Mouse (Mus musculus) cerebellum, adult 9-10 months (tissue): ENCODE results near the gene Ercc8.

Source experiments
- DNase-seq: peaks from one replicate; pipeline ENCODE4 v3.0.0; 2022

Ercc8 gene

DNA sequence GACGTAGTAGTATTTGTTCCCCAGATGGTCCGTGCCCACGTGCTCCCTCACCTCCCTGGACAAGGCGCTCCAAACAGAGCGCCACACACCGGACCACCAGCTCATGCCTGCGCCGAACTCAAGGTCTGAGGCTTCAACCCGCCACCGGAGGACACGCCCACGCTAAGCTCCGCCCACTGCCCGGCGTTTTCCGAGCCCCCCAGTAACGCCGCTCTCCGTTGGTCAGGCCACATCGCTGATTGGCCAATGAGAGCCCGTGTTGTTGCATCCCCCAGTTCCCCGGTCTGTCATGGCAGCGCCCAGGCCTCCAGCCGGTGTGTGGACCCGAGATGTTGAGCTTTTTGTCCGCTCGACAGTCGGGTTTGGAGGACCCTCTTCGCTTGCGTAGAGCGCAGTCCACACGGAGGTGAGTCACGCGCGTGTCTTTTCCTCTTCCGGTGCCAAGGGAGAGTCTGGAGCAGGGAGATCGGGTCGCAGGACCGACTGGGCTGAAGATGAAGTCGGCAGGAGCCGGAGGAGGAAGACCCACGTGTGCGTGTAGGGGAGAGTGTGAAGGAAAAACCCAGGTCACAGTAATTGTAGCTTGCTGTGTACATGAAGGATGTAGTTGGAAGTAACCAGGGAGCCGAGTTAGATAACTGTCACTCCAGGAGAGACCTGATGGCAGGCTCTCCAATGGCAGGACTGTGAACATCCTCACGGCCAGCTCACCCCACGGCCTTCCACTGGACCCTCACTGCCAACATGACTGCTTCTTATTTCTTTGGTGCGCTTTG lies at the start of gene Ercc8, which contains the start of gene Ndufaf2:
TSS of gene Ercc8 (plus strand) at position 267 of the 776 bp plus-strand sequence.
TSS of gene Ndufaf2 (minus strand) at position 159 of the 776 bp plus-strand sequence.
- DNase-seq, result peak; percentile 95

DNA sequence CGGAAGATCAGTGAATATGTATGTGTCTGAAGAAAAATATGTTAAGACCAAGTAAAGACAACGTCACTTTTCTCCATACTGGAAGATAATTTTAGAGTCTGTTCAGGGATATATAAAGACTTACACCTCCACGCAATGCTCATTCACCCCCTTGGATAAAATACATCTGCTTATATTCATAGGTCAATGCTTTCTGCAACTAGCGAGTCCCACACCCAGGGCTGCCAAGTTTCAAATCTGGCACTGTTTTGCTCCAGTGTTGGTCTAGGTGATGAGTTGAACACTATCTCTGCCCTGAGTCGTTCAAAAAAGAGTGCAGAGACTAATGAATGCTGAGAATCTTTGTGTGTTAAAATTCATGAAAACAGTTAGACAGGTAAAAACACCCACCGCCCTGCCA lies 47.6 kb upstream of the Ercc8 start:
- no peak for DNase-seq

DNA sequence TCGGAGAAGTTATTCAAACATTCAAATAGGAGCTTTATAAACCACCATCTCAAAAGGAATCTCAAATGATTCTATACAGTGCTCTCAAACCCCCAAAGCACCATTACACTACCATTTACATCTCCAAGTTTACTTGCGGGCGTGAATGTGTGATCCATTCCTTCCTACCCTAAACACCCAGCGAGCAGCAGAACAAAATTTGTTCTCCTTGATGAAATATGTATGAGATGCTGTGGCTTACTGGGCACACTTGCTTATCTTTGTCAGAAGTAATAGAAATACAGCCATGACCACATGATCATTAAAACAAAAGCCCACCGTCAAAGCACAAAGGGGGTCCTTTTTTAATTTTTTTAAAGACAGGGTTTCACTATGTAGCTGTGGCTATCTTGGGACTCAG lies 45.0 kb upstream of the Ercc8 start:
- DNase-seq, result no peak

DNA sequence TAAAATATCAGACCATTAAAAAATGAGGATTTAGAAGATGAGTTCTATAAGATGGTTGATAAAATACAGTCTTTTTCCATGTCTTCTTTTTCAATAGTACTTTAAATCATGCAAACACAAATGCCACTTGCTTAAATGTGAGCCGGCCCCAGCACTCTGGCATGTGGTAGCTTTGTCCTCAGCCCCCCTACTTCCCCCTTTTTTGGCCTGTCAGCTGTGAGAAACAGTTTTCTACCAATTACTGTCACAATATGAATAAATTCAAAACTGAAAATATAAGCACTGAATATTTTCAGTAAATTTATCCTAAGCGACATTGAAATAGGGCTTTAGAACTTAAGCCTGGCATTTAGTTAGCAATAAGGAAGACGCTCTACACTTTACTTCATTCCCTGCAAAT lies 44.3 kb upstream of the Ercc8 start:
- DNase-seq, result no peak

DNA sequence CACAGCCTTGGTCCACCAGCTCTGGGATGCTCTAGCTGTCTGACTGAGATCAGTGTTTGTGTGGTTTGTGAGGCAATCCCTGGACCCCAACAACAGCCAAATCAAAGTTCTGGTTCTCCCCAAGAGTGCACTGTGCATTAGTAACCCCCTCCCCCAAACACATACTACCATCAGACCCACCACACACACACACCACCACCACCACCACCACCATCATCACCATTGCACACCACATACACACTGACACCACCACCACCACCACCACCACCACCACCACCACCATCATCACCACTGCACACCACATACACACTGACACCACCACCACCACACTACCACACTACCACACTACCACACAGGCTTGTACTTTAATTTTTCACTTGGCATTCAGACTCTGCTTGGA lies 40.9 kb upstream of the Ercc8 start:
- DNase-seq, result no peak

DNA sequence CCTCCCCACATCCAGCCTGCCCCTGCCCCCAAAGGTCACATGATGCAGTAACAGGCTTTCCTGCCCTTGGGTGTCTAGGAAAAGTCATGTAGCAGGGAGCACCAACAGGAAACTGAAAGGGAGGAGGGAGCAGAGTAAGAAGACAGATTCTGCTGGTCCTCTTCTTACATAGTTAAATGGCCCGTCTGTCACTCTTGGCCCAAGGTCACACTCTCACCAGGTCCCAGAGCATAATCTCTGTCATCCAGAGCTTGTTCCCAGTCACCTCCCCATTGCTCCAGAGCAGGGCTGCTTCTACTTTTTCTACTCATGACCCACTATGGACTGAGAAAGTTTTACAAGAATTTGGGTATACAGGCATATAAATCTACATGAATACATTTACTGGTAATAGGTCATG lies 40.3 kb upstream of the Ercc8 start:
- DNase-seq, result peak; percentile 36

DNA sequence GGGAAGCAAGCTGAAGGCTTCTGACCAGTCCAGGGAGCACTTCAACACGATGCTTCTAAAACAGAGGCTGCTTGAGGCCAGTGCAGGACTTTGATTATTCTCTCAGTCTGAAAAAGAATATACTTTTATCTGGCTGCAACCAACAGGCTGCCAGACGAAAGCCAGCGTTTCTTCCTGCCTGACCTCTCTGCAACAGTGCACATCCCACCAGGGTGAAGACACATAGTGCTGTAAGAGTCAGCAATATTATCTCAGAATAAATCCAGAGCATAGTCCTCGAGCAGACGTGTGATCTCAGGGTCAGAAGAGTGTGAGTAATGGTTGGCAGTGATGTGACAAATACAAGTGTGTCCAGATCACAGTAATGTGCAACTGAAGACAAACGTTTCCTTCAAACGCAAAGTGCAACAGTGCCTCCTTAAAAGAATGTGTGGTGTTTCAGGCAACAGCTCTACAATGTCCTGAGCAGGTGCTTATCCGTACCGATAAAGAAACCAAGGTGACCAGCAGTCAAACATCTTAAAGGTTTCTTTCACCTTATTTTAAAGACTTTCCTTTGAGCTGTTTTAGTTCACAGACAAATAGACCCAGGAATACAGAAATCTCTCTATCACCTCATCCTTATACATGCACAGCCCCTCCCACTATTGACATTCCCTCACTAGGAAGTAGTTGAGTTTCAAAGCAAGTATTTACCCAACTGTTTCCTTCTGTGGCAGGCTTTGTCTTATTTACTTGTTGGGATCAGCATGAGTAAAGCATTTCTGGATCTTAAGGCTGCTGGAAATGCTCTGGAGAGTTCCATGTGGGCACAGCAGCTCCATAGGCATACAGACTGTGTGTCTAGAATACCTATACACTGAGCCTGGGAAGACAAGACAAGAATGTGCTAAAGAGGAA lies 38.9 kb upstream of the Ercc8 start:
- DNase-seq, result no peak

DNA sequence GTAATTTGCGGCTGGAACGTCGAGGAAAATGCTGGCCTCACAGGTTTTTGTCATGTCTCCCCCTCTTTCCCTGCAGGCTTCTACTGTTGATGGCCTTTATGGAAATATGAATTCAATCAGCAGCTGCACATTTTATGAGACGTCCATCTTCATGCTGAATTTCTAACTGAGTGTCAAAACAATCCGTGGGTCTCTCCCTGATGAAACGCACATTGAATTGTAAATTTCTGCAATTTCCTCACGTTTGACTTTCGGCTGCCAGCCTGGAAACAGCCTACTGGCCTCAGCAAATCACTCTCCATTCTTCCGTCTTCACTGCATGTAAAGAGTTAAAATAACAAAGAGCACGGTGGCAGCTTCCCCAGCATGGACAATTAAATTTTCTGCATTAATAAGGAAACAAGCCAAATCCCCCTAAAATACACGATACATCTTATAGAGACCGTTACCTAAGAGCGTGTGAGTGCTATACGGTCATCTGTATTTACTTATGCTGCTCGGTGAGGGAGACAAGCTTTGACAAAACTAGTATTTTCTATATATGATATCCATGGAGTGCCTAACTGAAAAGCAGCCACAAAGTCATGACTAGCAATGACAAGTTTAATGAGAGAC lies 35.3 kb upstream of the Ercc8 start:
- no peak for DNase-seq

DNA sequence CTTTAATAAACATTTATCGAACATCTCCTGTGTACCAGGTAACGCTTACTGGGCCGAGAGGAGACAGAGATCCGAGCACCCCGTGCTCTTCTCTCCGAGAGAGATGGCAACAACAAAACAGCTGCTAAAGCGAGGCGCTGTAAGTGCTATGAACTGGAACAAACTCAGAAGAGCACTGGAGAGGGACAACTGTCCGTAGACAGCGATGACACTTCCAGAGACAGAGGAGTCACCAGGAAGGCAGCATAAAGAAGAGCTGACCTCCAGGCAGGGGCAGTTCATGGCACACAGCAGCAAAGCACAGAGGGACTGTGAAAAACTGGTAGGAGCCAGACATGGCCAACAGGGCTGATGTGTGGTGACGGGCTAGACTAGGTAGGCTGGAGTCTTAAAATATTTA lies 34.4 kb upstream of the Ercc8 start:
- DNase-seq, result no peak

DNA sequence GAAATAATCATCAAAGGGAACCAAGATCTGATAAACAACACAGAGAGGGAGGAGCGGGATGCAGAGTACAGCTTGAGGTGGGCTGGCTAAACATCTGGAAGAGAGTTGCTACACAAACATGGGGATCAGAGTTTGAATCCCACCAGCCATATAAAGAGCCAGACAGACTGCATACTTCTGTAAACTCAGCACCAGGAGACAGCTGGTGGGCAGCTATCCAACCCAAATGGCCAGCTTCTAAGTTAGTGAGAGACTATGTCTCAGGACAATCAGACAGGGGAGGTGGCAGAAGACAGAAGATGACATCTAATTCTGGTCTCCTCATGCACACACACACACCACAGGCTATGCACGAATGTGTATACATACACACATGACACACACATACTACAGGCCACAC lies 32.3 kb upstream of the Ercc8 start:
- DNase-seq, result no peak

DNA sequence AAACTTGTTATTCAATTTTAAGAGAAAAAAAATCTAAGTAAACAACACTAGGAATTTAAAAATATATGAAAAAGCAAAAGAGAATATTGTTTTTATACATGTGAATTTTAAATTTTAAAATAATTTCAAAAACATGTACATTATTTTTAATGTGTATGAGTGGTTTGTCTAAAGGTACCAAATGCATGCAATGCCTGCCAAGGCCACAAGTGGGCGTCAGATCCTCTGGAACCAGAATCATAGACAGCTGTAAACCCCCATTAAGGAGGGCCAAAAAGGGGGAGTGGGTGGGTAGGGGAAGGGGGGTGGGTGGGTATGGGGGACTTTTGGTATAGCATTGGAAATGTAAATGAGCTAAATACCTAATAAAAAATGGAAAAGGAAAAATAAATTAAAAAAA lies 31.4 kb upstream of the Ercc8 start:
- DNase-seq, result peak; percentile 26

DNA sequence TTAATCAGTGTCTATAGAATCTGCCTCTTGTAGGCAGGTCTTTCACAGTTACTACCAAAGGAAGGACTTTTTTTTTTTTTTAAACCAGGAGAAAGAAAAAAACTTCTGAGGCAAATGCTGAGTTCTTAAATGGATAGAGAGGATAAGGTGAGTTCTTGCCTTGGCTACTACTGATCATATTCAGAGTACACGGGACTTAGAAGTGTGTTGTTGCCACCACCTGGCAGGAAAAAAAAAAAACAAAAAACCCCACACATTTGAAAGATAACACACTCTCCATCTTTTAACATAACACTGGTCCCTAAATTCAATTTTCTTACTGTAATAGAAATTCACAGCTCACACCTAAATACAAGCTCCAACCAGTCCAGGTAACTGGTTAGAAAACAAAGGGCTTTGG lies 30.6 kb upstream of the Ercc8 start:
- DNase-seq, result no peak

DNA sequence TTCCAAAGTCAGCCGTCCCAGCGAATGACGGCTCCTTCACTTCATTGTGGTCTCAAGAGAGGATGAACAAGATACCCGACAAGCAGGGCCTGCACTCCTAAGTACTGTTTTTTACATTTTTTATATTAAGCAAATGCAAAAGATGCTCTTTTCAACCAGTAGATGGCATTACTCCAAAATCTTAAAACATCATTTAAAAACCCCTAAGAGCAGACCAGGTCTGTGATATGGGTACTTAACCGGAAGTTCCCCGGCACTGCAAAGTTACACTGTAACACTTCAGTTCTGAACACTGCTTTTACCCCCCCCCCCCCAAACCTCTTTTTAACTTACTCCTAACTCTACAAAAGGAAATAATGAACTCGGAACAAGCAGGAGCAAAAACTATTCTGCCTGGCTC lies 29.5 kb upstream of the Ercc8 start:
- no peak for DNase-seq

DNA sequence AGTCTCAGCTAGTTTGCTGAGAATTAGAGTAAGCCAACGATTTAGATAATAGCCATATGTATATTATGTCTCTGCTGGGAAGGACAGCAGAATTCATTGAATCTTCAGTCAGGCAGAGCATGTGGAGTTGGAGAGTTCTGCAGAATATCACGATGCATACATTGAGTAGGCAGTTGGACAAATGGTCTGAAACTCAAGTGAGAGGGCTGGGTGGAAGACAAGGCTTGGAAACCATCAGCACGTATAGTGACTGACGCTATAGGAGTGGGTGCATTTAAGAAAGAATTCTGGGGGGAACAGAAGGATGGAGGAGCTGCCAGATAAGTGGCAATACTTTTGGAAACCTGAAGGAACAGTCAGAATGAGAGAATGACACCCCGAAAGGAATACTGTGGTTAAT lies 27.8 kb upstream of the Ercc8 start:
- no peak for DNase-seq

DNA sequence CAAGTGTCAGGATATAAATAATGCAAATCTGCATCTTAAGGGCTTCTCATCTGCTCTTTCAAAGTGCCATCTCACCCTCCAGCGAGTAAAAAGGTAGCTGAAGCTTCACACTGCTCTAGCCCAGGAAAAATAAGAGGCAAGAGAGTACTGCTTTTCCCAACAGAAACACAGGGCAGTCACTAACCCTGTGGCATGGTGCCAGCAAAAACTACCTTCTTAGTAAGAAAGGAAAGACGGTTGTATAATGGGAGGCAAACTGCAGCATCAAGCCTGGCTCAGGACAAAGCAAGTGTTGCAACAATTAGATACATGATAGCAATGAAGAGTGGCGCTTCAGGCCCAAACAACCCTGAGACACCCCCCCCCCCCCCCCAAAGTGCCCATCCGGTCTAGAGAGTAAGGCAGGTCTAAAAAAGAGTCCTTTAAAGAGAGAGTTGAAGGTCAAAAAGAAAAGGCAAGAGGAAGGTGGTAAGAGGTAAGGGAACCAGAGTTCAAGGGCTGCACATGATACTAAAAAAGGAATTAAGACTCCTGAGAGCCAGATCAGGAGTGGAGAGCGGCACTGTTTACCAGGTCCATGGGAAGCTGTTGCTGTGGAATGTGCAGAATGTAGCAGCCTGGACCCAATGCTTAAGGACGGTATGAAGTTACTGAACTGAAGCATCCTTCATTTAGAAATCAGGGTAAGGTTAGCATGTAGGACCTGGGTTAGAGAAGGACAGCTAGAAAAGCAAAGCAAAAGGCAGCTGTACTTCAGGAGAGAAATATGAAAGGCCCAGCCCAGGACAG lies 26.3 kb upstream of the Ercc8 start:
- DNase-seq, result no peak

DNA sequence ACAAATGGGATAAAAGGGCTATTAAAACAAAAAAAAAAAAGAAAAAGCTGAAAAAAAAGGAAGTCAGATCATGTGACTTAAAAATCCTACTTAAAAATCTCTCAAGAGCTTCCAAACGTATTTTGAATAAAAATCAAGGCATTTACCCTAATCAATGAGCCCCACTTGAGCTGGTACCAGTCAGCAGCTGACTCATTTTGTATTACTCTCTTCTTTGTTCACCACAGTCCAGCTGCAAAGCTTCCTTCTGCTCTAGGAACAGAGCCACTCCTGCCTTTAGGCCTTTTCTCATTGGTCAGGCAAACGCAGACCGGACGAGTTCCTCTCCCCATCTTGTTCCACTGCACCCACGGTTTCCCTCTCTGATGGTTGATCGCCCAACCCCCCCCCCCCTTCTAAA lies 22.9 kb upstream of the Ercc8 start:
- no peak for DNase-seq

DNA sequence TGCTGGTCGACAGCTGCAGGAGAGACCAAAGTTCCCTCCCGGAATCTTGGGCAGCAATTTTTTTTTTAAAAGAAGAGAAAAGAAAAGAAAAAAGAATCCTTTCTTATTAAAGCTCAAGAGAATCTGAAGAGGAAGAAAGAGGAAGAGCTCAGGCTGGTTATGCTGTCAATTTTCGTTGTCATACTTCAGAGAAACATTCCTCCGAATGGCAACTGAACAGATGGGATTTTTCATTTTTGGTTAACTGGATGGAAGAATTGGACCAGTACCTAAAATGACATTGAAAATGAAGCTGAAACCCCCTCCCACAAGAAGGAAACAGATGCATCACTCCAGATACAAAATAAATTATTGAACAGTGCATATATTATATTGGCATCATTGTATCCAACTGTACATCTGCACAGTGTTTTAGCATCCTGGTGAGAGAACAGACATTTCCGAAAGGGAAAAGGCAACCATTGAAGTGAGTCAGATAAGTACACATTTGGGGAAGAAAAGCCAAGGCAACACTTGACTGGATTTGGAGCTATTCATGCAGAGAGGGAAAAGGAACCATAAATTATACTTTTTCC lies 20.0 kb upstream of the Ercc8 start:
- no peak for DNase-seq

DNA sequence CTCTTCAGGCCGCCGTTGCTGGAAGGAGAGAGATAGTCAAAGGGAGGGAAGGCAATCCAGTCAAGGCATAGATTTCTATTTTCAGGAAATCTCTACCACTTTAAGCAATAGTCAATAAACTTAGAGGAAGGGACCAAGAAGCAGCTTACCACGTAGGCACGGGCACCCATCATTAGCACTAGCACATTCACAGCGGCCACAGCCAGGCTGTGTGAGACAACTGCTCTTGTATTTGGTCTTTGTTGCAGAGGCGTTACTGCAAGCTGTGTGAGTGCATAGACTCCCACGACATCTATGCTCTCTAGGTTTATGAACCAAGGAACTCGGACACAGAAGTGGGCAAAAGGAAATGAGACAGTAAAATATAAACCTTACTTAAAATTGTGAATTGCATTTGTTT lies 14.4 kb upstream of the Ercc8 start:
- DNase-seq, result no peak

DNA sequence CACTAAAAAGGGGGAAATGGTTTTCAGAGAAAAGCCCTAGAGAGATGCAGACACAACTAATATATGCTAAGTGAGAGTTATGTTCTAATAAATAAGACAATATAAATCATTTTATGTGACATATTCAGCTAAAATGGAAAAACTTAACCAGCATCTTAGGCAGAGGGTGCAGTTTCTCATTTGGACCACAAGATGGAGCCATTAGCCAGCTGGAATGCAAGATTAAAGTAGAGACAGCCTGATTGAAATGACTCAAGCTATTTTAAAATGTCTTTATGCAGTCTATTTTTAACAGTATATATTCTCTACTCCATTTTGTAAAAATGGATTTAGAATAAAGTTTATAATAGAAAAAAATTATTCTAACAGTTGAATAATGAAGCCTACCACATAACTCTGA lies 6.7 kb upstream of the Ercc8 start:
- DNase-seq, result no peak

DNA sequence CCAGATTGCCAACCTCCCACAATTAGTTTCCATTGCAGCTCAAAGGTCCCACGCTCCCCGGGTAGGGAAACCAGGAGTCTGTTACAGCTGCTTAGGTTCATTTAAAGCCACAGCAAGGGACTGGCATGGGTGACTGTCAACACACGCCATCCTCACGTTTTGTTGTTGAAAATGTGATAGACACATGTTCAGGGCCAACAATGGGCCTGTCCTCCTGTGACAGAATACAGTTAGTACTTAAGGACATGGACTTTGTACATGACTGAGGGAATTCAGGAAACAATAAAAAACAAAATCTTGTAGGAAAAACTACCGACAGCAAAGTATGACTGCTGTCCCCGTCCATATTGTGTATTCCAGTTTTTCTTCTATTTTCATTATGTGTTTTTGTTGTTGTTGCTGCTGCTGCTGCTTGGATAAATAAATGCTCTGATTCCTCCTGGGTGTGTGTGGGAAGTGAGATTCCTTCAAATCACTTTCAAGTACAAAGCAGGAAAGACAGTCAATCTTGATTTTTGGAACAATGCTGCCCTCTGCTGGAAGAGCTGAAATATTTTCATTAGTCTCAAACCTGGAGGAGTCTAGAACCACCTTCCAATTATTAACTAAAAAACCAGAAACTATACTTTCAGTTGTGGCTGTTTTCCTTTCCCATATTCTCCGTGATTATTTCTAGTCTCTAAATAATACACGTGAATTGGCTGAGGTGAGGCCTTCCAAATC lies 5.7 kb upstream of the Ercc8 start:
- DNase-seq, result peak; percentile 70

DNA sequence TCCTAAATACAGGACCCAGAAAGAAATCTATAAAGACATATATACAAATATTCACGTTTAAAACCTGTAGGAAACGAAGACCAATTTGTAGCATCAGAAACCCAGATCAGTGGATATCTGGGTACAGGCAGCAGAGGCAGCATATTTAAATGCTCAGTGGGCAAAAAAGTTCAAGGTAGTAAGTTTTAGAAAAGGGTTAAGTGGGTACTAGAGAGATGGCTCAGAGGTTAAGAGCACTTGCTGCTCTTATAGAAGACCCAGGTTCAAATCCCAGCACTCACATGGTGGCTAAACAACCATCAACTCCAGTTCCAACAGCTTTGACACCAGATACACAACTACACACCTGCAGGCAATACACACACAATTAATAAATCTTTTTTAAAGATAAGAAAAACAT lies 1.4 kb upstream of the Ercc8 start:
- no peak for DNase-seq
